Mouse (Mus musculus) ES-Bruce4 (cell line): ENCODE measurements around the gene Znrf3.
"Not testable (repeated sequence)": the region's sequence is repeated elsewhere in the genome, so short reads cannot be mapped to it uniquely, and the experiment has no call there.

Source experiments
- CTCF ChIP-seq: IDR thresholded peaks from one replicate; pipeline ENCODE4 v1.8.1; 2011; ENCODE audit warnings: low read depth, low read length
- POLR2A ChIP-seq: IDR thresholded peaks from one replicate; pipeline ENCODE4 v1.8.1; 2011; ENCODE audit warnings: low read length; ENCODE audit not compliant: insufficient read depth

- TF ChIP-seq CTCF, POLR2A: not testable (repeated sequence)
These were observed 44.8 kb upstream of the Znrf3 start for GRCm38 (mm10) chr11:5489433-5489832.
